Mouse (Mus musculus) small intestine, adult 2 months (tissue): ENCODE measurements around the gene 1300017J02Rik. TPM values are rescaled to one million over a fixed set of nuclear protein-coding genes. Genes with fewer than 3 reads are reported as not detected.
"Not testable (repeated sequence)": the region's sequence is repeated elsewhere in the genome, so short reads cannot be mapped to it uniquely, and the experiment has no call there.

Source experiments
- H3K27ac ChIP-seq: fragments of 200-500 bp; 2 replicates; pipeline ENCODE4 v1.5.1; 2012; ENCODE audit warnings: low read depth, low read length, control low read depth, inconsistent platforms; ENCODE audit not compliant: insufficient read depth
- H3K27me3 ChIP-seq: fragments of 200-500 bp; 2 replicates; pipeline ENCODE4 v1.6.1; 2012; ENCODE audit warnings: mild to moderate bottlenecking, moderate library complexity, low read length, inconsistent platforms; ENCODE audit not compliant: control insufficient read depth, insufficient read depth
- H3K36me3 ChIP-seq: fragments of 200-500 bp; 2 replicates; pipeline ENCODE4 v1.6.1; 2012; ENCODE audit warnings: mild to moderate bottlenecking, low read length, control low read depth, inconsistent platforms; ENCODE audit not compliant: control insufficient read depth, insufficient read depth
- H3K4me1 ChIP-seq: fragments of 200-500 bp; 2 replicates; pipeline ENCODE4 v1.6.1; 2012; ENCODE audit warnings: low read length, inconsistent platforms, mixed read lengths; ENCODE audit not compliant: control insufficient read depth, insufficient read depth, insufficient read length
- H3K4me3 ChIP-seq: fragments of 200-500 bp; 2 replicates; pipeline ENCODE4 v1.5.1; 2012; ENCODE audit warnings: low read depth, mild to moderate bottlenecking, control low read depth, inconsistent platforms, low read length, moderate library complexity
- CTCF ChIP-seq: fragments of 200-500 bp; IDR thresholded peaks from 2 replicates; pipeline ENCODE4 v1.5.1; 2012; ENCODE audit warnings: low read depth, mild to moderate bottlenecking, control low read depth, inconsistent platforms, low read length, moderate library complexity, mixed read lengths; ENCODE audit not compliant: insufficient replicate concordance, insufficient read length; ENCODE audit errors: extremely low read depth
- POLR2A ChIP-seq: fragments of 200-500 bp; IDR thresholded peaks from 2 replicates; pipeline ENCODE4 v1.6.1; 2012; ENCODE audit warnings: low read depth, mild to moderate bottlenecking, control low read depth, inconsistent platforms, low read length, moderate library complexity
- WGBS: fragments of 180-500 bp; shearing (Covaris S2); methylation state at CpG from one replicate; pipeline ENCODE4 v1.1.7; 2018; 5-methylcytosine and 5-hydroxymethylcytosine counted together
- polyA plus RNA-seq: library from polyadenylated mRNA; depleted of rRNA; stranded (reverse); fragments of >200 nt; gene quantifications from 2 replicates; pipeline ENCODE4 v1.2.3, GENCODE M21; 2012; rRNA removed

1300017J02Rik gene
- polyA plus RNA-seq = 0.05 TPM in 1 of 2 replicates, not detected in the other

DNA sequence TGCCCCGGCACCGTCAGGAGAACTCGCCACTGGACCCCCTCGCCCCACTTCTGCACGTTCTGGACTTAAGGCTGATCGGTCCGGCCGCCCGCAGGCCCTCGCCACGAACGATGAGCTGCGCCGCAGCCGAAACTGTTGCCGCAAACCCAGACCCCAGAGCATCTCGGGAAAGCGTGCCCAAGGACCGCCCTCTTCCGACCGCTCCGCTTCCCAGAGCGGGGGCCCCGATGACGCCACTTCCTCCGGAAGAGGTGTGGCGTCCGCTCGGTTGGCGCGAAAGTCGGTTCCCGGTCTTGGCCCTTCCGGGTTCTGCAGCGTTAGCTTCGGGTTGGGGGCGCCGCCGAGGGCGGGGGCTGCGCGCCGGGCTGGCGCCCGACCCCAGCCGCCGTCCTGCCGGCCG is at the start of gene 1300017J02Rik, which contains the start of gene Topbp1:
1300017J02Rik (minus strand) TSS at position 156 of the 400 bp plus-strand sequence.
Topbp1 (plus strand) TSS at position 289 of the 400 bp plus-strand sequence.
- Histone ChIP-seq H3K4me3 (peak within 1 kb of the TSS; percentile 96), H3K36me3 (peaks cover 15% of the 10 kb centered on the region), H3K4me1 (no peaks in the 10 kb centered on the region), H3K27me3 (no peaks in the 10 kb centered on the region), H3K27ac (peak within 1 kb of the TSS; percentile 80)
- TF ChIP-seq CTCF (no peak), POLR2A (peak; percentile 95)
- WGBS = under 1% methylated on average over 49 of the region's 49 CpGs

DNA sequence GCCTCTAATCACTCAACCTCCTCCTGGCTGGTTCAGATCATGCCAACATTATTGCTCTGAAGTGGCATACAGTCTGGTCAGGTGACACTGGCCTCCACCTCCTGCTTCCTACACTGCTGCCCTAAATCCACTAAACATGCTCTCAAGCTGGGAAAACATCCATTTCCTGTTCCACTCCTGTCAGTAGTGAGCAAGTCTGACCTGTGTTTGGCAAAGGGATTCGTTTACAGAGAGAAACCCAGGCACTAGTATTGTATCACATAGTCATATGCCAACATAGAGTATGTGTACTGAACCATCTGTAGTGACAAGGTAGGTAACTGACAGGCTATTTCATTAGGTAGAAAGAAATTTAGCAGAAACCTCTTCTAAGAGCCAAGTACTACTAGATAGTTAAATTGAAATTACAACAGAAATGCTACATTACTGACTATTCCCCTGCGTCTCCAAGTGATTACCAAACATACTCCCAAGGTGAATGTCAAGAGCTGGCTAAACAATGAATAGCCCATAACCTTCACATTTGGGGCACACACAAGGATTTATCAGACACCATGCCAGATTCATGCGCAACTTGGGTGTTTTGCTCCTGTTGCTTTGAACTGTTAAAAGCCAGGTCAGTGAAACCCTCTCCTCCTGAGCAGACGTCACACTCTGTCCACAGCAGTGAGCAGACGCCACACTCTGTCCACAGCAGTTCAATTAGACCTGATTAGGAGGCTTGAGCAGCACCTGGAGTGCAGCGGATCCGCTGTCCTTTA is 48.8 kb upstream of the 1300017J02Rik start:
- H3K4me3 ChIP-seq, H3K27me3 ChIP-seq, H3K4me1 ChIP-seq, H3K27ac ChIP-seq: not testable (repeated sequence)
- H3K36me3 ChIP-seq = peaks cover 48% of the 10 kb centered on the region
- WGBS = 83% methylated on average over 7 of the region's 7 CpGs

GRCm38 (mm10) chr9:103348791-103349190 is 43.9 kb upstream of the 1300017J02Rik start:
- Histone ChIP-seq H3K27ac (no peak overlapping the region), H3K27me3 (no peaks in the 10 kb centered on the region), H3K36me3 (peaks cover 40% of the 10 kb centered on the region), H3K4me1 (no peaks in the 10 kb centered on the region), H3K4me3 (no peak overlapping the region)
- no peak for TF ChIP-seq POLR2A

DNA sequence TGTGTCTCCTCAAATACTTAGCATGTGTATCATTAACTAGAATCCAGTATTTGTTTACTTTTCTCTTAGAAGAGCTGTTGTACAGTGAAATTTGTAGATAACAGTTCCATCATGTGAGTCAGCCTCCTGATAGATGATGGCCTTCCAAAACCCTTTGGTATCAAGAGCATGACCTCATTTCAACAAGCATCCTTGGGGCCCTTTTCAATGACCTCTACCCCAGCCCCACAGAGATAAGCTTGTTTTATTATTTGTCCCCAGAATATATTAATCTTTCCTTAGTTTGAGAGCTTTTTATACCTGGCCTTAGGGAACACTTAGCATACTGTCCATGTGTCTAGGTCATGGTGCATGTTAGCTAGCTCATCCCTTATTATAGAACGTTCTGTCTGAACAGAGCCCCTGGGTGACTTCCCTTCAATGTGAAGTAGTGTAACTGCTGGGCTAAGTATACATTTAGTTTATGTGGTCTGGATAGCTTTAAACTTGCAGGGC is 43.2 kb upstream of the 1300017J02Rik start:
- Histone ChIP-seq H3K36me3 (peaks cover 44% of the 10 kb centered on the region), H3K27me3 (no peaks in the 10 kb centered on the region), H3K4me1 (no peaks in the 10 kb centered on the region), H3K27ac (no peak overlapping the region), H3K4me3 (no peak overlapping the region)
- no peak for TF ChIP-seq POLR2A
- TF ChIP-seq CTCF = no peak
- 64% methylated on average over 1 of the region's 1 CpGs for WGBS

- H3K27ac ChIP-seq = no peak overlapping the region
- H3K4me1 ChIP-seq = no peaks in the 10 kb centered on the region
- no peak overlapping the region for H3K4me3 ChIP-seq
- TF ChIP-seq POLR2A (no peak), CTCF (no peak)
- H3K36me3 ChIP-seq = peaks cover 49% of the 10 kb centered on the region
- H3K27me3 ChIP-seq = no peaks in the 10 kb centered on the region
- WGBS = 59% methylated on average over 4 of the region's 4 CpGs
These were observed 42.2 kb upstream of the 1300017J02Rik start for GRCm38 (mm10) chr9:103347045-103347444.

DNA sequence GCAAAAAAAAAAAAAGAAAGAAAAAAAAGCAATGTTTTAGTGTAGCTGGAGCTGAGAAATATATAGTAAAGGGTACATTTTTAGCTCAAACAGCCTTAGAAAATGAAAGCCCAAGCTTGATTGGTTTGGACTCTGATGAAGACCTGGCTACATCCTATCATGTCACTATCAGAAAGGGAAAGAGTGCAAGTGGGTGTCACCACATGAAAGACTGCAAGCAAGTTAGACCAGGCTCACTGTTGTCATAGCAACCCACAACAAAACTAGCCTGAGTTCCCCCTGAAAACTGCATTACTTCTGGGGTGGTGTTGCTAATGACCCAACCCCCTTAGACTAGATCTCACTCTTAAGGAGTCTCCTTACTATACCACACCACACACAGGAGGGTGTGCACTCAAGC is 32.0 kb upstream of the 1300017J02Rik start:
- no peak overlapping the region for H3K4me3 ChIP-seq
- no peaks in the 10 kb centered on the region for H3K4me1 ChIP-seq
- no peak for TF ChIP-seq POLR2A
- no peak for TF ChIP-seq CTCF
- no peak overlapping the region for H3K27ac ChIP-seq
- peaks cover 58% of the 10 kb centered on the region for H3K36me3 ChIP-seq
- H3K27me3 ChIP-seq = no peaks in the 10 kb centered on the region

DNA sequence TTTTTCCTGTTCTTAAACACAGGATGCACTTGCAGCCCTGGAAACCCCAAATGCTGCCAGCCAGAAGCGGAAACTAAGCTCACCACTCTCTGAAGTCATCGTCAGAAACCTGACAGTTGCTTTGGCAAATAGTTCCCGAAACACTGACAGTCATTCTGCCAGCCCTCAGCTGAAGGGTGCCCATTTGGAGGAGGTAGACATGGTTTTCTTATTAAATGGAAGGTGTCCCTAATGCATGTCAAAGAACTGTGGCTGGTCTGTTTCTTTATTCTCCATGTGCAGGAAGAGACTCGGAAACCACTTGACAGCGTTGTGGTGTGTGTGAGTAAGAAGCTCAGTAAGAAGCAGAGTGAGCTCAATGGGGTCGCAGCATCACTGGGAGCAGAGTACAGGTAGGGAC is 27.8 kb upstream of the 1300017J02Rik start:
- 85% methylated on average over 6 of the region's 6 CpGs for WGBS
- Histone ChIP-seq H3K4me1 (no peaks in the 10 kb centered on the region), H3K4me3 (no peak overlapping the region), H3K27me3 (no peaks in the 10 kb centered on the region), H3K36me3 (peaks cover 55% of the 10 kb centered on the region), H3K27ac (no peak overlapping the region)
- no peak for TF ChIP-seq CTCF
- TF ChIP-seq POLR2A = no peak
